Mouse (Mus musculus): ENCODE measurements around the gene Dnm3.

Dnm3 gene

DNA sequence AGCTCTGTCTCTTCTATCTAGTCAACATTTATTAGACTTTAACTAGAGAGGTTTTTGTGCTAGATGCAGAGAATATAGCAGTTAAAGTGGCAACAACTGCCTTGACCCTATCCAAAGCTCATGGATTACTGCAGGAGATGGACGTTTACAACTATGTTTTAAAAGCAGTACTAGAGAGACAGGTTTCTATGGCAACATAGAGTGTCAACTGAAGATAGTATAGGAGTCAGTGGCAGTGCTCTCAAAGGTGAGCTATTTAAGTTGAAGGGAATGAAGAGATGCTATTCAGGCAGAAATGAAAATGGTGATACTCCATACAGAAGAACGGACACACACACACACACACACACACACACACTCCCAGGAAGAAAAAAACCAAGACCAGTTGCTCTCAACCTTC, 225.0 kb downstream of the Dnm3 start:
- no peak for DNase-seq (ENCODE audit: low spot score)

DNA sequence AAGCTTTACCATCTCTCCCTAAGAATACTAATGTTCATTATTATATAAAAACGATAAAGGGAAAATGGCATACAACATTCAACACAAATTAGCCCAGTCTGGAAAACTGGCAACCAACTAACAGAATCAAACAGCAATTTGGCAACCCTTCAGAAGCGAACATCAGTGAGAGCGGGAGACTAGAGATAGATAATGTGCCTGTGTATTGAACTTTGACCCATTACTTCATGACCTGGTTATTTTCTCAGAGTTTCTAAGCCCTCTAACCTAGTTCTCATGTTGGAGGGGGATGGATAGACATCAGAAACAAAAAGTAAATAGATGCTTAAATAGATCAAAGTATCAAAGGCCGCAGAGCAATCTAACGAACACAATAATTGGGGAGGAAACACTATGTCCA, 230.6 kb downstream of the Dnm3 start:
- no peak for DNase-seq (ENCODE audit: low spot score)

DNA sequence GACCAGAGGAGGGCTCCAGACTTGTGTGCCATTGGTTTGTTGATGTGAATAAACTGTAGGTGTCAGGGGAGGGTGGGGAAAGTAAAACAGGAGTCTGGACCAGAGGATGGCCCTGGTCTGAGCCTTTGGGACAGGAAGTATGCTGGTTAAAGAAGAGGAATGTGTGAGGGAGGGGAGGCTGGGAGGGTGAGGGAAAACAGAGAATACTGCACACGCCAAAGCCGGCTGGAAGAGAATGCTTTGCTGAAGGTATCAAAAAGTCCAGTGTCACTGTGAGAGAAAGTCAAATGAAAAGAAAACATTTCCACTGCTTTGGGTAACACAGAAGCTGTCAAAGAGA, 234.2 kb downstream of the Dnm3 start:
- peak; percentile 52 for DNase-seq (ENCODE audit: low spot score)

GRCm38 (mm10) chr1:162242980-162243650, 234.7 kb downstream of the Dnm3 start:
- peak; percentile 52 for DNase-seq (ENCODE audit: low spot score)

- no peak for DNase-seq (ENCODE audit: low spot score)
Measured at GRCm38 (mm10) chr1:162240720-162241119, 237.1 kb downstream of the Dnm3 start.

GRCm38 (mm10) chr1:162238646-162239045, 239.2 kb downstream of the Dnm3 start:
- no peak for DNase-seq (ENCODE audit: low spot score)

DNA sequence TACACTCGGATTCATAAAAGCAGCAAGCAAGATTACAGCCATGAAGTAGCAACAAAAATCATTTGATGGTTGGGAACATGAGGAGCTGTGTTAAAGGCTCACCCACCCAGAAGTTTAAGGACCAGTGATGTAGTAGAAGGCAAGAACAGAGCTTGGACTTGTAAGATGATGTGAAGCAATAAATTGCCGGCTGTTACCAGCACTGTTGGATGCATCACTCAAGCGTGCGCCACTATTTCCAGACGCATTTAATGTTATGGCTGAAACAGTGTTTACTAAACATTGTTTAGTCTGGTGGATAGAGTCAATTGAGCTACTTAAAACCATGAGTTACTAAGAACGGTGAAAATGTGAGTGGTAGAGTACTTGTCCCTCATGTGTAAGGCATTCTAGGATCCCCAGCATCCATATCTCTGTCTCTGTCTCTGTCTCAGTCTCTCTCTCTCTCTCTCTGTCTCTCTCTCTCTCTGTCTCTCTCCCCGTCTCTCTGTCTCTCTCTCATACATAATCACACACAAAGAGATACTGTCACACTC, 241.1 kb downstream of the Dnm3 start:
- no peak for DNase-seq (ENCODE audit: low spot score)

DNA sequence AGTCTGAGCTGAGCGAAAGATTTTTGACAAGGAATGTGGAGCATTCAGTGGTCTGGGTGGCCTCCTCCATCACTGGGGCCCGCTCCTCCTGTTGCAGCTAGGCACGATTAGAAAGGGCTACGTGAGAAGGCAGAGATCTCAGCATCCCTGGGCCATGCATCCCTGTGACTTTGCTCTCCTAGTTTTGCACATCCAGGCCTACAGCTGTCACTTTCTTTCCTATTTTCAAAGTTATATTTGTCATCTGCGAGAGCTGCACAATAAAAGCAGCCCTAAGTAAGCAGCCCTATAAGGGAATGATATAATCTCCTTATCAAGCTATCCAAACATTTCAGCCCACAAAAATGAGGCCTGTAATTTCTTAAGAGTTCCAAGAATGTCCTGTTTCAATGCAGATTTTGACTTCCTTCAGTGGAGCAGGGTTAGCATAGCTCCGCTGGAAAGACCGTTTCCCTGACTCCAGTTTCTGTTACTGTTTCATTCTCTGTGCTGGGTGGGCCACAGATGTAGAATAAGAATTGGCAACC, 252.2 kb downstream of the Dnm3 start:
- no peak for DNase-seq (ENCODE audit: low spot score)

GRCm38 (mm10) chr1:162224817-162225605, 252.8 kb downstream of the Dnm3 start:
- no peak for DNase-seq (ENCODE audit: low spot score)

DNA sequence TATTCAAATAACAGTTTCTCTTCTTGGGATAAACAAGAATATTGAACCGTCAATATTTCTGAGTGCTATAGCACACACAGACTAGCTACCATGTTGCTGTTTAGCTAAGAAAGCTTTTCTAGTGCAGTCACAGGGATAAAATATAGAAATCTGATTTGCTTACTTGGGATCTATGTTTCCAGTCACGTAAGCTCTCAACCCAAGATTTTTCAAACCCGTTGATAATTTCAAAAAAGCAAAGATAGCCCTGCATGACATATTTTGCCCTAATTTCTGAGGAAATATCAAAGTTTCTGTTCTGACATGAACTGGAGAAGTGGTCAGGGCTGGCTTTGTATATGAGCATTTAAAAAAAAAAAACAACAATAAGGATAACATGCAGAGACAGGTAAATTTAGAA, 253.8 kb downstream of the Dnm3 start:
- no peak for DNase-seq (ENCODE audit: low spot score)

DNA sequence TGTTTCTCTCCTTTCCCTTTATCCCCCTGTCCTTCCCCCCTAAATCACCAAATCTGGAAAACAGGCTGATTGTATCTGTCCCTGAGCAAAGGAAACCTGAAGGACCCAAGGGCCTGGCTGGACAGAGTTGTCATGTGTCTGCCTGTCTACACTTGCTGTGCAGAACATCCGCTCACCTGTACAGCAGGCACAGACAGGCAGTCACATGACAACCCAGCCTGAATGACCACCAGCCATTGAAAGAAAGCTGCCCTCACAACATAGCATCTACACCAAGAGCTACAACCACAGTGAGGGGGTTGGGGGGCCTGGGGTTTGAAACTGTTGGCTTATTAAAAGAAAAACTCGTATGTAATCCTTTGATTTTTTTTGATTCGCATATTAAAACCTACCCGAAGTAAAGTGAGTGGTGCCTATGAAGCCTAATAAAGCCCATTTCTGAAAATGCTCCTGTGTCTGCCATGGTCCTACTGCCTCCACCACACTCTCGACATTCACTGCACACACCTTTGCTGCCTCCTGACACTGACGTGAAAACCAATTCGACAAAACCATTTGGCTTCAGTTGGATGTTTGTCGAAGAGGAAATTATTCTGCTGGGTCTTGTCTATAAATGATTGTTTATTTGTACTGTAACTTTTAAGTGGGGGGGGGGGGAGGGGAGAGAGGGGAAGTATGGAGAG, 254.4 kb downstream of the Dnm3 start:
- no peak for DNase-seq (ENCODE audit: low spot score)

GRCm38 (mm10) chr1:162222353-162222752, 255.5 kb downstream of the Dnm3 start:
- DNase-seq (ENCODE audit: low spot score): no peak

DNA sequence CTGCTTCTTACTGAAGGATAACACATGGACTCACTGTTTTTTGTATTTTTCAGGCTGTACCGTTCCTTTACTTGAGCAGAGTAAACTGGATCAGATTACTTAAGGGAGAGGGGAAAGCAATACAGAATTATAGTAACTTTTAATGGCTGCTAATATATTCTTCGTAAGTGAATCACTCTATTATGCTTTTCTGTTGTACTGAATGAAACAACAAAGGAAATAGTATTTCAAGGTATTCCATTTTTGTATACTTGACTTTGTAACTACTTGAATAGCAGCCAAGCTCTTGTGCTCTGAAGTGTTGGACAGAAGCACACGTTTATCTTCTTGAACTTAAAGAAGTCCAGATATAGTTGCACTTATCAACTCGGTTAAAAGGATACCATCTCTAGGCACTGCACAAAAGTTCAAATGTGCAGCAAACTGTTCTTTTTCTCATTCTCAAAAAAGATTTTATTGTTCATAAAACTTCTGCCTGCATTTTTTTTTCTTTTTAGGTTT, 256.0 kb downstream of the Dnm3 start:
- DNase-seq (ENCODE audit: low spot score): no peak

GRCm38 (mm10) chr1:162220891-162221290, 256.9 kb downstream of the Dnm3 start:
- no peak for DNase-seq (ENCODE audit: low spot score)

DNA sequence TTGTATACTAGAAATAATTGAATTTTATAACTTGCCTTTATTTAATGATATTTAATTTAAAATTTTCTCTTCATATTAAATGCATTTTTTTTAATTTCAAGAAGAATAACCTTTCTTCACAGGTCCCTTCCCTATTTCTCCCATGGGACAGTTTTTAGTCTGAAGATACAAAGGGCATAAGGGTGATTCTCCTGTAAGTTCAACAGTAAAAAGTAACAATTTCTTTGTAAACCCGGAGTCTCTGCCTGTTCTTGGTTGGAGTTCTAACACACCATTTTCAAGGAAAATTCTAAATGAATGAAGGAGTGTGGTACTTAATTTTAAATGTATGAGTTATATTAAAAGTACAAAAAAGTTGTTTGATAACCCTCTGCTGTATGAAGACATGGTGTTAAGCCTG, 258.1 kb downstream of the Dnm3 start:
- DNase-seq (ENCODE audit: low spot score): no peak

GRCm38 (mm10) chr1:162218530-162219180, 259.2 kb downstream of the Dnm3 start:
- DNase-seq (ENCODE audit: low spot score): no peak

DNA sequence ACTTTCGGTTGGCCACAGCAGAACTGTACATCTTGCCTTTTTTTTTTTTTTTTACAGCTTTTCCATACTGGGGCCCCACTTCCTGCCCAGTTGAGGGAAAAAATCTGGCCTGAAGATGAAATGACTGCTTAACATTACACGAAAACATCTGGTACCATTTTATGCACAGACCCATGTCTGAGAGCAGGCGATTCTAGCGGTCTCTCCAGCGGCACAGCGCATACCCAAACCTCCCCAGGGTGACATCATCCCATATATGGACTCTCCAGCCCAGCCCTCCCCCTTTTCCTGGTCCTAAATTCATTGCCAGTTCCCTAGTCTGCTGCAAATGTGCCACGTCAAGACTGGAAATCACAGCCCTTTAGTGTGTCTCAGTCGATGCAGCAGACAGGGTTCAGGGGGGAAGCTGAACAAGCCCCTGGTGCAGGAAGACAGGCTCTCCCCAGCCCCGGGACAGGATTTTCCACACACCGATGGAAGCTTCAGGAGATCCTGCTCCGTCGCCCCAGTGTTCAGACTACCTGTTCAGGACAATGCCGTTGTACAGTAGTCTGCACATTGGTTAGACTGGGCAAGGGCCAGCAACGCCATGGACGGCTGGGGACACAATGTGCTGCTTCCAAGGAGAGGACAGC, 260.4 kb downstream of the Dnm3 start:
- DNase-seq (ENCODE audit: low spot score): peak; percentile 72

GRCm38 (mm10) chr1:162216656-162217055, 261.2 kb downstream of the Dnm3 start:
- peak; percentile 22 for DNase-seq (ENCODE audit: low spot score)

- DNase-seq (ENCODE audit: low spot score): no peak
Measured at GRCm38 (mm10) chr1:162215743-162216142, 262.1 kb downstream of the Dnm3 start.

GRCm38 (mm10) chr1:162213066-162213465, 264.8 kb downstream of the Dnm3 start:
- DNase-seq (ENCODE audit: low spot score): no peak

DNA sequence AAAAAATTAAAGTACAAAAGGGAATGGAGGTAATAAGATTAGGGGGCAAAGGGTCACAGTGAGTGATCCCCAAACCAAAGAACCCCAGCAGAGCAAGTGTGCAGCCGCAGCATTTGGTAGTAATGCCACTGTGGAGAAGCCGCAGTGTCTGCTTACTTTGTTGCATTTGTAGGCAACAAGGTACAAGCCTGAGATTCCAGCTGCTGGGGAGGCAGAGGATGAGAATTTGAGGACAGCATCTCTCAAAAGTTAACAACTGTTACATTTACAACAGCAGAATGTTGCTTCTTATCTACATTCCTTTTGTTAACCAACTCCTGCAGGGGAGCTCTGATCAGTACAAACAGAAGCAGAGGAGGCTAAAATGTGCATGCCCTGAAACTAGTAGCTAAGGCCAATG, 267.3 kb downstream of the Dnm3 start:
- no peak for DNase-seq (ENCODE audit: low spot score)

Data from yolk sac, embryonic 10.5 days (tissue).